Mouse (Mus musculus): Measurements from ENCODE around the gene Lrrc9.
A peak's percentile ranks its signal among the peaks of the same experiment; 100 is the strongest.

Gene Lrrc9

DNA sequence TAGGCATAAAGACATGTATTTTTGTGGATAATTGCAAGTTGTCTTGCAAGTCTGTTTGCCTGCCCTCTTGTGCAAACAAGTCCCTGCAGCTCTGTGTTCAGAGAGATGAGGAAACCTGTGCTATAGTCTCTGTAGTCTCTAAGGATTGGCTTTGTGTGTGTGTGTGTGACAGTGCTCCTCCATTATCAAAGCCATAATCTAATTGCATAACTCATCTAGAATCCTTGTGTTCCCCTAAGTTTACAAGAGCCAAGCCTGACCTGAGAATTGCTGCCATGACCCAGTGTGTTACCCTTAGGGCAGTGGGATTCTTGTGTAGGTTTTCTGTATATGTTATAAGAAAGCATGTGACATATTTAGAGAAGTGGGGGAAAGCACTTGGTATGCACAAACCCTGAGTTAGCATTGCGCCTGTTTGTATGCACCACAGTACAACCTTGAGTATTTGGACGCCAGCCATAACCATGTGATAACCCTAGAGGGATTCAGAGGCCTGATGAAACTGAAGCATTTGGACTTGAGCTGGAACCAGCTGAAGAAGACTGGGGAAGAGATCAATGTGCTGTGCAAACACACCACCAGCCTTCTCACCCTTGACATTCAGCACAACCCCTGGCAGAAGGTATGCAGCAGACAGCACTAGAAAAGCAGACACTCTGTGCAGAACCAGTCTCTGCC, 35.2 kb downstream of the Lrrc9 start:
- no peak for DNase-seq

- DNase-seq: no peak
Observed at GRCm38 (mm10) chr12:72482226-72482625, 40.6 kb downstream of the Lrrc9 start.

DNA sequence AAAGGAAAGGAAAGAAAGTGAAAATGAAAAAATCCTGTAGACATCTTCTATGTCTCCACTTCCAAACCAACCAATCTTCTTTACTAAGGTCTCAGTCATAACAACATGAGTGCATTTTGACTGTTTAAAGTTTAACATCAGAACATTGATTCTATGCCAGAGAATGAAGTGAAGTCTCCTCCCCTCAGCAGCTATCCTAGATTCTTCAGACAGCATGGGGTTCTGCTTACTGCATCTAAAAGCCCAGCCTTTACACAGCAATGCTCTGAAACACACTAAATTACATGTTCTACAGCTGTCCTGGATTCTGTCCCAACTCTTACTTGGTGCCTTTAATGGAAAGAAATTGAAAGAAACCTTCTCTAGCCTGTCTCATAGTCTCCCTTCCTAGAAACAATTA, 43.2 kb downstream of the Lrrc9 start:
- DNase-seq: no peak

DNA sequence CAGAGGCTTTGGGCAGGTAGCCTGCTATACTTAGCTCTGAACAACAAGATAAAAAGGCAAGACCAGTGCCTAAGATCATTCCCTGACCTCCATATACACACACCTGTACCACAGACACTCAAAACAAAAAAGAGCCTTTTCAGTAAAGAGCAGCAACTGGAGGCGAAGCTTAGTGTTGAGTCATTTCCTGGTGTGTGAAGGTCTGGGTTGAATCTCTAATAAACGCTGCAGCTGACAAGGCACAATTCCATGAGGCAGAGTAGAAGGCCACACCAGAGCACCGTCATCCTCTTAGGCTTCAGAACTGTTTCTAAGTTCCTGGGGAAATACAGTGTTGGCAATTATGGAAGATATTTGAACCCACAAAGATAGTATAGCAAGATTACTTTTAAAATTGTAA, 45.8 kb downstream of the Lrrc9 start:
- DNase-seq: no peak

GRCm38 (mm10) chr12:72489995-72490394, 48.3 kb downstream of the Lrrc9 start:
- DNase-seq: no peak

- no peak for DNase-seq
Observed at GRCm38 (mm10) chr12:72491063-72491719, 49.5 kb downstream of the Lrrc9 start.

- DNase-seq: no peak
Observed at GRCm38 (mm10) chr12:72496866-72497600, 55.4 kb downstream of the Lrrc9 start.

DNA sequence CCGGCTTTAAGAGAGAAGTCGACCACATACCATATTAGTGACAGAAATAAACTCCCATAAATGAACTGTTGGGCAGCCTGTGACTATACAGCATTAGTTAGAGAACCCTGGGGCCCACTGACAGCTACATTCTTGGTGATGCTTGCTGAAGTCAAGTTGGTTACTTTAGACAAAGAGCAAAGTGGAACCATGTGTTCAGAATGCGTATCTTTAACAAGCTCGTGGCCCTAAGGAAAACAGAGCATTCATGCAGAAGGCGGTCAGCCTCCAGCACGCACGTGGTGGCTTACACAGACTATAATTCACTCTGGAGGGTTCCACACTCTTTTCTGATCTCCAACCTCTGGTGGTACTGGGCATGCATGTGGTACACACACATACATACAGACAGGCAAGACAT, 67.9 kb downstream of the Lrrc9 start:
- DNase-seq: no peak

DNA sequence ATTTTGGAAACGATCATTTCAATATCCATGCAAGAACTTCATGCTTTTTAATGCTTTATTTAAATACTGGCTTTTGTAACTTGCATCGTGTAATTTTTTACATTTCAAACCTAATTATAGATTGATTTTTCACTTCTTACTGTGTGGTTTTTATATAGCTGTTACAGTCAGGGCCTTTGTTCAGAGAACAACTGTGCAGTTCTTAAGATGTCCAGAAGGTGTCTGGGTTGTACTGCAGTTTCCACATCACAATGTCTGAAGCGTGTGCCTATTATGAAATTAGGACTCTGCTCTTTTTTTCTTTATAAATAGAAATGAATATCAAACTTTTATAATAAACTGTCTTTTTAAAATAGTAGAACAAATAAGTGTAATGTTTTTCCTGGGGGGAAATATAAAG, 73.8 kb downstream of the Lrrc9 start:
- no peak for DNase-seq

GRCm38 (mm10) chr12:72518114-72518728, 76.6 kb downstream of the Lrrc9 start:
- no peak for DNase-seq

DNA sequence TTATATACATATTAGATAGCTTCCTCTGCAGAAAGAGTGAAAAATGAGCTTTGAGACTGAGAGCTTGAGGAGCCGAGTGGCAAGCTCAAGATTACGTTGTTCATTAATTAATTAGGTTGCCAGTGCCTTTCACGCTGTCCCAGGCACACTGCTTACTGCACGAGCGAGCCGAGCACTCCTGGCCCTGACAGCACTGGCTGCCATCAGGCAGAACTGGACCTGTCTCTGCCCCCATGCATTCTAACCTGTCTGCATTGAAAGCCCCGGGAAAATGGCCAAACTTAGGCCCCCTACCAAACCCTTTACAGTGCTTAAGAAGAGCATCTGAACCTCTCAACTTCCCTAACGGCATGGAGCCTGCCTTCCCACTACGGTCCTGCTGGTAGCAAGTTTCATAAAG, 77.7 kb downstream of the Lrrc9 start:
- DNase-seq: no peak

GRCm38 (mm10) chr12:72519855-72520254, 78.2 kb downstream of the Lrrc9 start:
- DNase-seq: no peak

DNA sequence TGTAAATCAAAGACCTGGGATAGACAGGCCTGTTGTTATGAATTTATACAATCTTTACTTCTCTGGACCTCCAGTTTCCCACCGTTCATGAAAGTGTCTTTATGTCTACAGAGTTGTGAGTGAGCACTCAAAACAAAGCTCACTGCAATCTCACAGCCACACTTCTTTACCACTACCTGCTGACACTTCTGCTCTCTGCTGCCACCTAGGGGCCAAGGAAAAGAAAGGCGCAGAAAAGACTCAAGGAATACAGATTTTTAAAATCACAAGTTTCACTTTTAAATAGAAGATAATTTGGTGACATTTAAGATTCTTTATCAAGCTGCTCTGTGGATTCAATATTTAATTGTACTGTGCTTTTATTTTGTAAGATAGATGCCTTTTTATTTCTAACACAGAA, 79.0 kb downstream of the Lrrc9 start:
- peak; percentile 29 for DNase-seq

DNA sequence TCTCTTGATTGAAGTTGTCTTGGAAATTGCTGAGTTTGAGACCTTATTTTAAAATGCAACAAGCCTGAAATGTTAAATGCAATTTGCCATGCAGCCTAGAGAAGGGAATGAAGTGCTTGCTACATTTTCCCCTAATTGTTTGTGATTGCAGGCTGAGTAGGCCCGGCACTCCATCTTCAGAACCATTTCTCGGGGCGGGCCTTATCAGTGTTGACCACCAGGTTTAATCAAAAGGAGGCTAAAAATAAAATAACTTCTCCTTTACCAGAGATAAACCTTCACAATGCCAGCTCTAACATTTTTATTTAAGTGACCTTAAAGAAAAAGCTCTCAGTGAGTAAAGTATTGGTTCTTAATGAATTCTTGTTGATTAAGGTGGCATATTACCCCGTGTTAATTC, 83.9 kb downstream of the Lrrc9 start:
- no peak for DNase-seq

DNA sequence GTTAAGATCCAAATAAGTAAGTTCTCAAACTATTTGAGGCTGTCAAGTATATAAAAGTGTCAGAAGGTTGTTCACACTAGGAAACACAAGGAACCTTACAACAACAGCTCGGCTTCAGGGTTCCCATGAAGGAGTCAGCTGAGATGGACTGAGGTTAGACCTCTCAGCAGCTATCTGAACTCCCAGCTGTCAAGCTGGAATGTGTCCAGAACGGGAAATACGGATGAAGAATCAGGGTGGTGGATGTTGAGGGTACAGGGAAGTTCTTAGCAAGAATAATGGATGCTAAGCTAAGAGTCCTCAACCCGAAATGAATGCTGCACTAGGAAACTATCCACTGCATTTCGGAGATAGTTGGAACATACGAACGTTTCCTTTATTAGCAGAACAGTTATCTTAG, 90.6 kb downstream of the Lrrc9 start:
- no peak for DNase-seq

DNA sequence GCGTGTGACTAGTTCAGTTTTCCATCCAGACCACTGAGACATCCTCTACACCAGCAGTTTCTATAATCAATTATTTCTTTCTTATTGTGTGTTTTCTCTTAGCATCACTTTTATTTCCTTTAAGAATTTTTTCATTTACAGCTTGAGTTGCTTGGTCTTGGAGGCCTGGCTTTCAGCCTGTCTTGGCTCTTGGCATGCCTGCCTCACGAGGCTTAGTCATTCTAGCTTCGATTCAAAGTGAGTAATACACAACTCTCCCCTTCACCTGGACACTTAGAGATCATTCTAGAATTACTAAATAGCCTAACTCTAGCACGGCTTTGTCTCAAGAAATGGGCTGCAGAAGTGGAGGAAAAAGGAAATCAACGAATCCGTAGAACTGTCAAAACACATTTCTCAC, 92.3 kb downstream of the Lrrc9 start:
- DNase-seq: no peak

GRCm38 (mm10) chr12:72535599-72535998, 93.9 kb downstream of the Lrrc9 start:
- DNase-seq: no peak

DNA sequence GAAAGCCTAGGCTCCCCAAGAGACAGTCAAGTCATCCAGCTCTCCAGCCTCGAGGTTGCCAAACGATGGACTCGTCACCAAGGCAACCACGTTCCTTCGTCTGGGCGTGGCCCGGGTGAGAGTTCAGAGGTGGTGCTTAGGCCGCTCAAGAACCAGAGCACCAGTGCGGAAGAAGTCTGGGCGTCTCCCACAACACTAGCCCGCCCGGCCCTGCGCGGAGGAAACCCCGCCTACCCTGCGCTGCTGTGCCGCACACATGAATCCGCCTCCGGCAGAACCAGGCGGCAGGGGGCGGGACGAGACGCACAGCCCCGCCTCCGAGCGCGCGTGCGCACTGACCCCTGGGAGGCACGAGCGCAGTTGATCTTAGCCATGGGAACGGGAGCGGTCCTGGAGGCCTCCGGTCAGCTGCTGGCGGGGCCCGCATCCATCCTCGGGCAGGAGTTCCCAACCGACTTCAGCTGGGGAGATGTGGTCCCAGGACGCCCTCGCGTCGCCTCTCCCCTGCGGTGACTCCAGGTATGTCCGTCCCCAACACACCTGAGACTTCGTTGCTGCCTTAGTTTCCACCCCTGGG, 94.4 kb downstream of the Lrrc9 start, which contains the start of gene Pcnx4:
TSS of gene Pcnx4 (plus strand) at position 363 of the 577 bp plus-strand sequence.
- DNase-seq: peak; percentile 98

DNA sequence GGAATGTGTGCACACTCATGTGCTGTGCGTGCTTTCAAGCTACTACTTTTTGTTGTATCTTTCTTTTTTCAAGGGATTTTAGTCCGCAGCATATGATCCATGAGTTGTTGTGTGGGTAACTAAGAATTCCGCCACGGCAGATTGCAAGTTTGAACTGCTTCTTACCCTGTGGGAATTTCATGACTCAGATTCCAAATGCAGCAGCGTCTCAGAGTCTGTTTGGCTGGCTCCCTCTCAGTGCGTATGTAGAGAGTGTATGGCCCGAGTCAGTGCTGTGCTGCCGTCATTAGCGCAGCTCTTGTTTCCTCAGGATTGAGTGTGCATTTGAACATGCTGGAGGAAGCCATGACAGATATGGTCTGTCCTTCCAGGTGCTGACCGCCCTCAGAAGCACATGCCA, 96.9 kb downstream of the Lrrc9 start:
- DNase-seq: no peak

GRCm38 (mm10) chr12:72554347-72554746, 112.7 kb downstream of the Lrrc9 start:
- DNase-seq: no peak

GRCm38 (mm10) chr12:72564281-72564795, 122.7 kb downstream of the Lrrc9 start:
- no peak for DNase-seq

Data from kidney, adult 18-20 months (tissue).